Mouse (Mus musculus) liver, embryonic 15.5 days (tissue): ENCODE results near the gene Slc25a45. TPM values are rescaled to one million over a fixed set of nuclear protein-coding genes. Genes with fewer than 3 reads are reported as not detected.

ENCODE experiments used
- ATAC-seq: fragments of 200-750 bp; cut with Nextera tagmentation; 2 replicates; pipeline ENCODE4 v1.8.0; 2017; ENCODE audit warnings: moderate number of reproducible peaks, mild to moderate bottlenecking, moderate library complexity; ENCODE audit not compliant: insufficient read depth
- H3K27ac ChIP-seq: fragments of 300-500 bp; sonication (generic); replicated peaks from 2 replicates; pipeline ENCODE4 v1.5.1; 2015; ENCODE audit warnings: mild to moderate bottlenecking, inconsistent platforms
- H3K27me3 ChIP-seq: fragments of 300-500 bp; sonication (generic); 2 replicates; pipeline ENCODE4 v1.6.1; 2015; ENCODE audit warnings: mild to moderate bottlenecking, inconsistent platforms
- H3K36me3 ChIP-seq: fragments of 300-500 bp; sonication (generic); replicated peaks from 2 replicates; pipeline ENCODE4 v1.6.1; 2015; ENCODE audit warnings: moderate library complexity, mild to moderate bottlenecking, inconsistent platforms
- H3K4me1 ChIP-seq: fragments of 300-500 bp; sonication (generic); replicated peaks from 2 replicates; pipeline ENCODE4 v1.6.1; 2015; ENCODE audit warnings: inconsistent platforms
- H3K4me2 ChIP-seq: fragments of 300-500 bp; sonication (generic); 2 replicates; pipeline ENCODE4 v1.6.1; 2015; ENCODE audit warnings: moderate library complexity, mild to moderate bottlenecking, inconsistent platforms
- H3K4me3 ChIP-seq: fragments of 300-500 bp; sonication (generic); replicated peaks from 2 replicates; pipeline ENCODE4 v1.5.1; 2015; ENCODE audit warnings: mild to moderate bottlenecking, inconsistent platforms
- H3K9ac ChIP-seq: fragments of 300-500 bp; sonication (generic); 2 replicates; pipeline ENCODE4 v1.6.1; 2015; ENCODE audit warnings: moderate library complexity, mild to moderate bottlenecking, inconsistent platforms
- H3K9me3 ChIP-seq: fragments of 300-500 bp; sonication (generic); replicated peaks from 2 replicates; pipeline ENCODE4 v1.6.1; 2016; ENCODE audit warnings: inconsistent platforms
- WGBS: fragments of 180-500 bp; shearing (Covaris S2); methylation state at CpG from one replicate; pipeline ENCODE4 v1.1.7; 2015; ENCODE audit warnings: mixed read lengths; ENCODE audit not compliant: insufficient replicate concordance; 5-methylcytosine and 5-hydroxymethylcytosine counted together
- polyA plus RNA-seq: library from polyadenylated mRNA; unstranded; fragments of >200 nt; fragmentation: Nextera tagmentation; extraction: Ambion mirVana; gene quantifications from 2 replicates; pipeline ENCODE4 v1.2.1, GENCODE M21; 2015

The Slc25a45 gene
- polyA plus RNA-seq, 1 experiment from 2014 or later: 7.1 TPM

DNA sequence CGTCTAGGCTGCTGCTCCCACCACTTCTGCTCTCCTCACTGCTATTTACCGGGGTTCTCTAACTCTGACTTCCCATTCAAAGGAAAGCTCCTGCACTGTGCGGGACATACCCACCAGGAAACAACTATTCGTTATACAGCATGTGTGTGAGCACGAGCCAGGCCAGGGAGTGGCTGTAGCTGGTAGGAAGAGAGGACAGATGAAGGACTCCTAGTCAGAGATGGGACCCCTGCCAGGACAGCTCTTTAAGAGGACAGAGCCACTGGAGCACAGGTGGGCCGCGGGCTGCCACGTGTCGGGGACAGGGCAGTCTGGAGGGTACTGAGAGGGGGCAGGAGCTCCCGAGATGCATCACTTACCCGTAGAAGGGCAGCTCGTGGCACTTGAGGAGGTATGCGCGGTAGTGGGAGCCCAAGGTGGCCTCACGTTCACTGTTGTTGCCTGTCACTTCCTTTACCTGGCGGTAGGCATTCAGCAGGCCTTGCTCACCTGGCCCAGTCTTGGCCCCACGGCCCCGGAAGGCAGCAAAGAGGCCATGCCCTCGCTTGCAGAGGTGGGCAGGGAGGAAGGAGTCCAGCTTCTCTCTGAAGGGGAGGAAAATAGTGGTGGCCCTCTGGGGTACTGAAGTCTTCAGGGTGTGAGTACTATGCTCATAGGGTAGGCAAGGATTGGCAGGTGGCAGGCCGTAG is 12.8 kb upstream of the Slc25a45 start:
- Histone ChIP-seq H3K36me3 (peaks cover 87% of the 10 kb centered on the region), H3K27me3 (no peaks in the 10 kb centered on the region; the same call in 1 of the 2 replicates), H3K27ac (no peak overlapping the region), H3K4me3 (no peak overlapping the region), H3K4me2 (no peak overlapping the region), H3K9ac (no peak overlapping the region), H3K4me1 (no peaks in the 10 kb centered on the region), H3K9me3 (no peaks in the 10 kb centered on the region)
- WGBS: 86% methylated on average over 20 of the region's 20 CpGs
- 0 out of 2 replicates have a peak, but pooled peaks have one; percentile 25 for ATAC-seq

GRCm38 (mm10) chr19:5868096-5868495 is 9.5 kb upstream of the Slc25a45 start:
- Histone ChIP-seq H3K4me3 (no peak overlapping the region), H3K4me2 (no peak overlapping the region), H3K9ac (no peak overlapping the region), H3K36me3 (peaks cover 67% of the 10 kb centered on the region), H3K9me3 (no peaks in the 10 kb centered on the region), H3K27me3 (no peaks in the 10 kb centered on the region; the same call in 1 of the 2 replicates), H3K4me1 (peaks cover 25% of the 10 kb centered on the region), H3K27ac (no peak overlapping the region)
- no peak for ATAC-seq
- 68% methylated on average over 6 of the region's 6 CpGs for WGBS

DNA sequence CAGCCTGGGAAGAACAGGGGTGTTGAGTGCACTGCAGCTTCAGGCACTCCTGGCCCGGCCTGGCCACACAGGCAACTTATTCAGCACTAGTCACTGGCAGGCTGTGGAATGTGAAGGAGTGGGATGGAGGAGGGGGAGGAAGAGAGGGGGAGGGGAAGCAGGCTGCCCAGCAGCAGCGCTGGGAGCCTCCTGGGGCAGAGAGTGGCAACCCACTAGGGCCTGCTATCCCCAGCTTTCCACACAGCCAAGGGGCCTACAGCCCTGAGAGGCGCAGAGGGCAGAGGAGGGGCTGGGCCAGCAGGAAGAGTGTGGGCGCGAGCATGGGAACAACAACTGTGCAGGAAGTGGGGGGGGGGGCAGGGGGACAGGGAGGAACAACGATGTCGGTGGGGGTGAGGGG is 6.3 kb upstream of the Slc25a45 start:
- Histone ChIP-seq H3K36me3 (peaks cover 38% of the 10 kb centered on the region), H3K9me3 (no peaks in the 10 kb centered on the region), H3K27me3 (no peaks in the 10 kb centered on the region), H3K9ac (no peak overlapping the region), H3K4me3 (no peak overlapping the region), H3K4me2 (peak overlapping the region; percentile 92), H3K4me1 (peaks cover 54% of the 10 kb centered on the region), H3K27ac (peak overlapping the region; percentile 48)
- 23% methylated on average over 7 of the region's 7 CpGs for WGBS
- 0 out of 2 replicates have a peak, but pooled peaks have one; percentile 14 for ATAC-seq

DNA sequence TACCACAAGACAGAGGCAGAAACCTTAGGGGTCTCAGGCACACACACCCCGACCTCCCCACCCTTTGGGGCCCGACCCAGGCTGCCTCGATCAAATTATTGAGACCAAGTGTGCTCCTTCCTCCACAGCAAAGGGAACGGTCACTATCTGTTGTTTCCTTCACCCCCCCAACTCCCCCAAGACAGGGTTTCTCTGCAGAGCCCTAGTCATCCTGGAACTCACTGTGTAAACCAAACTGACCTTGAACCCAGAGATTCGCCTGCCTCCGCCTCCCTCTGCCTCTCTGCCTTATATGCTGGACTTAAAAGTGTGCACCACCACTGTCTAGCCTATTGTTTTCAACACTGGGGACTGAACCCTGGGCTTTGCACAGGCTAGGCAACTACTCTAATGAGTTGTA is 5.9 kb upstream of the Slc25a45 start:
- peak overlapping the region; percentile 92 for H3K4me2 ChIP-seq
- no peak for ATAC-seq
- no peaks in the 10 kb centered on the region for H3K9me3 ChIP-seq
- peak overlapping the region; percentile 48 for H3K27ac ChIP-seq
- WGBS: 35% methylated on average over 6 of the region's 6 CpGs
- H3K36me3 ChIP-seq: peaks cover 38% of the 10 kb centered on the region
- H3K4me3 ChIP-seq: no peak overlapping the region
- H3K9ac ChIP-seq: no peak overlapping the region
- H3K27me3 ChIP-seq: no peaks in the 10 kb centered on the region
- peaks cover 54% of the 10 kb centered on the region for H3K4me1 ChIP-seq

GRCm38 (mm10) chr19:5872528-5872927 is 5.1 kb upstream of the Slc25a45 start:
- Histone ChIP-seq H3K4me1 (peaks cover 61% of the 10 kb centered on the region), H3K27ac (0 out of 2 replicates have a peak overlapping the region, but pooled peaks have one; percentile 33), H3K9ac (no peak overlapping the region), H3K9me3 (no peaks in the 10 kb centered on the region), H3K36me3 (peaks cover 32% of the 10 kb centered on the region), H3K27me3 (no peaks in the 10 kb centered on the region), H3K4me2 (peak overlapping the region; percentile 92), H3K4me3 (0 out of 2 replicates have a peak overlapping the region, but pooled peaks have one; percentile 14)
- ATAC-seq: no peak
- 49% methylated on average over 4 of the region's 4 CpGs for WGBS

DNA sequence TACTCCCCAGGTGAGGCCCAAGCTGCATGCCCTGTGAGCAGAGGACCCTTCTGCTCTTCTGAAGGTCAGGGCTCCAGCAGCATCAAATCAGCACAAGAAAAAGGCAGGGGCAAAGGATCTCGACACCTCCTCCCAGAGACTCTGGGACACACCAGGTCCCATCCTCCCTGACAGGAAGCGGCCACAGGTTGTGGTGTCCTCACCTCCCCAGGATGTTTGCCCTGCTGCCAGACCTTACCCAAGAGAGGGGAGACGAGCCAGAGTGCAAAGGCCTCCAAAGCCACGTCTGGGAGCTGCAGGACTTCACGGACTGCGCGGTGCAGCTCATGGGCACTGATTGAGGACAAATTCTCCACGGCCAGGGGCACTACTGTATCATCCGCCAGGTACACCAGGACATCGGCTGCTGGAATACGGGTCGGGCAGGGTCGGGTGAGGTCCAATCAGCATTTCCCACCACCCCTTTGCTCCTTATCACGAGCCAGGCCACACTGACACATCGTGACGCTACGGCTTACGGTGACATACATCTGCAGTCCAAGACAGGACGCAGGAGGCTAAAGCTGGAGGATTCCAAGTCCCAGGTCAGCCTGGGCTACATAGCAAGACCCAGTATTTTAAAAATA is 4.6 kb upstream of the Slc25a45 start:
- Histone ChIP-seq H3K4me3 (0 out of 2 replicates have a peak overlapping the region, but pooled peaks have one; percentile 14), H3K4me2 (peak overlapping the region; percentile 92), H3K4me1 (peaks cover 66% of the 10 kb centered on the region), H3K9me3 (no peaks in the 10 kb centered on the region), H3K36me3 (peaks cover 31% of the 10 kb centered on the region), H3K27me3 (no peaks in the 10 kb centered on the region), H3K27ac (0 out of 2 replicates have a peak overlapping the region, but pooled peaks have one; percentile 33), H3K9ac (peak overlapping the region; percentile 3; the same call in 1 of the 2 replicates)
- 42% methylated on average over 19 of the region's 19 CpGs for WGBS
- ATAC-seq: no peak

GRCm38 (mm10) chr19:5874391-5874968 is 3.1 kb upstream of the Slc25a45 start:
- Histone ChIP-seq H3K9ac (peak overlapping the region; percentile 88), H3K4me3 (peak overlapping the region; percentile 87), H3K4me2 (peak overlapping the region; percentile 92), H3K4me1 (peaks cover 80% of the 10 kb centered on the region), H3K27me3 (no peaks in the 10 kb centered on the region), H3K9me3 (no peaks in the 10 kb centered on the region), H3K36me3 (peaks cover 16% of the 10 kb centered on the region), H3K27ac (peak overlapping the region; percentile 78)
- WGBS: 6% methylated on average over 13 of the region's 13 CpGs
- ATAC-seq: no peak

GRCm38 (mm10) chr19:5874969-5875480 is 2.6 kb upstream of the Slc25a45 start, which contains the start of gene Frmd8:
Gene Frmd8, minus strand, starts transcription at chr19:5875274.
- WGBS: 0% methylated on average over 37 of the region's 37 CpGs
- Histone ChIP-seq H3K36me3 (peaks cover 11% of the 10 kb centered on the region; the same call in 1 of the 2 replicates), H3K4me1 (peaks cover 85% of the 10 kb centered on the region), H3K4me3 (peak within 1 kb of the TSS; percentile 87), H3K9ac (peak within 1 kb of the TSS; percentile 88), H3K4me2 (peak within 1 kb of the TSS; percentile 92), H3K9me3 (no peaks in the 10 kb centered on the region), H3K27ac (peak within 1 kb of the TSS; percentile 78), H3K27me3 (no peaks in the 10 kb centered on the region)
- peak; percentile 68 for ATAC-seq

DNA sequence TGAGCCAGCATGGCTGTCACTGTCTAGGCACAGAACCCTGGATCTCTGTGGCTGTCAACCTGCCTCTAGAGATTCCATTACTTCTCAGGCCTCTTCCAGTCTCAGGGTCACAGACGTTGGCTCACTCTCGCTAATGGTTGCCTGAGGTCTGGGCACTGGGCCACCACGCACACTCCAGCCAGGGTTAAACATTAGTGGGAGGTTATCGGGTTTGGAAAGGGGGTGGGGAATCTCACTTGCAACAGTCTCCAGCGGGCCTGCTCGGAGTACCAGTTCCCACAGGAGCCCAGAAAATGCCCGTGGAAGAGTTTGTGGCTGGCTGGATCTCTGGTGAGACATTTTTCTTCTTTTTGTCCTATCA is 734 bp downstream of the Slc25a45 start:
- no peaks in the 10 kb centered on the region for H3K27me3 ChIP-seq
- H3K9me3 ChIP-seq: no peaks in the 10 kb centered on the region
- peak overlapping the region; percentile 43 for H3K9ac ChIP-seq
- H3K4me1 ChIP-seq: peaks cover 84% of the 10 kb centered on the region
- H3K36me3 ChIP-seq: 0 out of 2 replicates have a peak, but pooled peaks cover under 1% of the 10 kb centered on the region
- peak overlapping the region; percentile 48 for H3K4me2 ChIP-seq
- peak overlapping the region; percentile 36 for H3K4me3 ChIP-seq
- peak overlapping the region; percentile 74 for H3K27ac ChIP-seq
- ATAC-seq: peak; percentile 32
- 32% methylated on average over 7 of the region's 7 CpGs for WGBS

GRCm38 (mm10) chr19:5878916-5879315 is 1.3 kb downstream of the Slc25a45 start:
- H3K27ac ChIP-seq: 0 out of 2 replicates have a peak overlapping the region, but pooled peaks have one; percentile 74
- 57% methylated on average over 3 of the region's 3 CpGs for WGBS
- H3K9me3 ChIP-seq: no peaks in the 10 kb centered on the region
- 0 out of 2 replicates have a peak, but pooled peaks cover 5% of the 10 kb centered on the region for H3K36me3 ChIP-seq
- peak overlapping the region; percentile 36 for H3K4me3 ChIP-seq
- H3K9ac ChIP-seq: no peak overlapping the region
- H3K4me1 ChIP-seq: peaks cover 84% of the 10 kb centered on the region
- no peaks in the 10 kb centered on the region; the same call in 1 of the 2 replicates for H3K27me3 ChIP-seq
- peak overlapping the region; percentile 48 for H3K4me2 ChIP-seq
- no peak for ATAC-seq
